Mouse (Mus musculus): Measurements from ENCODE around the gene Gdi1. TPM values are rescaled to one million over a fixed set of nuclear protein-coding genes. Genes with fewer than 3 reads are reported as not detected.
A peak's percentile ranks its signal among the peaks of the same experiment; 100 is the strongest.
"Not testable (repeated sequence)": the region's sequence is repeated elsewhere in the genome, so short reads cannot be mapped to it uniquely, and the experiment has no call there.

The Gdi1 gene
- total RNA-seq, 2 experiments from 2014 or later: 153 to 190 TPM

- DNase-seq (ENCODE audit: low spot score in 2 of 2): peak; percentile 31 to 48
Observed at GRCm38 (mm10) chrX:74328725-74329161, 23.9 kb downstream of the Gdi1 start, which contains the start of gene Plxna3. Gene Plxna3 (plus strand): TSS chrX:74329066.

DNA sequence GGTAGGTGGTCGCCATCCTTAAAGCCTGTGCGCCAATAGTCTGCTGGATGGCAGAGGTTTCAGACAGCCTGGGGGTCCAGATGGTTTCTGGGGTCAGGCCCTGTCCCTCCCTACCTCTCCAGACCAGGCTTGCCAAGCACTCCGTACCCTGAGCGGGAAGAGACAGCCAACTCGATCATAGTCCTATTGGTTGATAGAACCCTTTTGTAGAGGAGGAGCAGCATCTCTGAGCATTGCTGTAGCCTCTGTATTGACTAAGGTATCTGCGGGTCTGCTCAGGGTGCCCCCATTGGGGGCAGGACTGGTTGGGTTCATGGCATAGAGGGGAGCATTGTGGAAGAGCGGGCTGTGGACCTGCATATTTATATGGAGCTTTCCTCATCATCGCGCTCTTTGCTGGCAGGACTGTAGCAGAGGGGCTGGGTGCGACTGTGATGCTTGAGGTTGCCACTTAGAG, 24.4 kb downstream of the Gdi1 start:
- DNase-seq (ENCODE audit: low spot score in 2 of 2): no peak

DNA sequence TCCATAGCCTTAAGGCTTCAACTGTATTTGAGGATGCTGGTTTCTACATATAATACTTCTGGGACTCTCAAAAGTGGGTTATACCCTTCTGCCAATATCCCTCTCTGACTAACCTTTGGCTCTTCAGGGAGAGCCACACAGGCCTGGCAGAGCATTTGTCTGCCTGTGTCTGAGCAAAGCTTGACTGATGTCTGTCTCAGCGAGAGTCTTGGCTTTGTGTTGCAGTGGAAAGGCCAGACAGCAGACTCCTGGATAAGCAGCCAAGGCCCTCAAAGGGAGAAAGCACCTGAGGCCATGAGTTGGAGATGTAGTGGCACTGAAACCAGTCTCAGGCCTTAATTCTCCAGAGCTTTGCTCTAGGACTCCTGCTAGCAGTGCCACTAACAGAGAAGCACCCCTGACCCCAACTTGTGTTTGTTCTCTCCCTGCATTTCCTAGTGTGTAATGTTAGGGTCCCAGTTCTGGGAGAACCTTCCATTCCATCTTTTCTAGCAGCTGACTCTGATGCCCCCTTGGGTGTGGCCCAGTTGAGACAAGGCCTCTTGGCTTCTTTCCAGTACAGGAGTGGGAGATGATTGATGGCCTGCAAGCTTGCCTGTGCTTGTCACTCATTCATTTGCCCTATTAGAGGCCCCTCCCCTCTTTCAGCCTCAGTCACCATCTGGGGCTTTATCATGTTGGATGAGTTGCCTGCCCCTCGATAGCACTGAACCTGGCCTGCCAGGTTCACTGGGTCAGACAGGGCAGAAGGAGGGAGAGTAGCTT, 25.6 kb downstream of the Gdi1 start:
- DNase-seq (ENCODE audit: low spot score in 2 of 2): no peak

- DNase-seq (ENCODE audit: low spot score in 2 of 2): no peak
Observed at GRCm38 (mm10) chrX:74352645-74353466, 48.1 kb downstream of the Gdi1 start.

- peak; percentile 35 to 46 for DNase-seq (ENCODE audit: low spot score in 2 of 2)
Observed at GRCm38 (mm10) chrX:74353467-74353770, 48.6 kb downstream of the Gdi1 start, which contains the start of gene Lage3. Gene Lage3 (minus strand): TSS chrX:74353618.

DNA sequence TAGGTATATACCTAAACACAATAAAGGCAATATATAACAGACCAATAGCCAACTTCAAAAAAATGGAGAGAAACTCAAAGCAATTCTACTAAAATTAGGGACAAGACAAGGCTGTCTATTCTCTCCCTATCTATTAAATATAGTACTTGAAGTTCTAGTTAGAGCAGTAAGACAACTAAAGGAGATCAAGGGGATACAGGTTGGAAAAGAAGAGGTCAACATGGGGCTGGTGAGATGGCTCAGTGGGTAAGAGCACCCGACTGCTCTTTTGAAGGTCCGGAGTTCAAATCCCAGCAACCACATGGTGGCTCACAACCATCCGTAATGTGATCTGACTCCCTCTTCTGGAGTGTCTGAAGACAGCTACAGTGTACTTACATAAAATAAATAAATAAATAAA, 52.3 kb downstream of the Gdi1 start:
- DNase-seq (ENCODE audit: low spot score in 2 of 2): not testable (repeated sequence)

GRCm38 (mm10) chrX:74359171-74359570, 54.4 kb downstream of the Gdi1 start:
- DNase-seq (ENCODE audit: low spot score in 2 of 2): no peak

Small RNA genes lying within 50 kb of the gene (microRNA-seq; reads per million reads assigned to microRNA genes)
- gene Mir7091 (not detected), gene Mir7092 (not detected)

Other genes starting within 250 kb of the Gdi1 start
- gene Opn1mw, start 177.5 kb upstream of the Gdi1 start, total RNA-seq (2021): not detected
- gene Mecp2, start 169.6 kb upstream of the Gdi1 start, total RNA-seq (2021): 10 to 100 TPM; 41.1 to 45.1 TPM
- not detected for gene Tex28, start 137.2 kb upstream of the Gdi1 start, total RNA-seq (2021)
- gene Tktl1, start 127.7 kb upstream of the Gdi1 start, total RNA-seq (2021): not detected
- gene Flna, start 55.2 kb upstream of the Gdi1 start, total RNA-seq (2021): 100 to 1,000 TPM; 207 to 261 TPM
- 10 to 100 TPM; 46.9 to 51.7 TPM for gene Emd, start 50.3 kb upstream of the Gdi1 start, total RNA-seq (2021)
- gene Rpl10, start 34.2 kb upstream of the Gdi1 start, total RNA-seq (2021): 100 to 1,000 TPM; 472 to 522 TPM
- 100 to 1,000 TPM in 1 of 2 experiments, 10 to 100 TPM in 1; 95.2 to 102 TPM for gene Taz, start 23.1 kb upstream of the Gdi1 start, total RNA-seq (2021)
- 10 to 100 TPM; 13.5 to 16.4 TPM for gene Dnase1l1, start 22.7 kb upstream of the Gdi1 start, total RNA-seq (2021)
- gene Atp6ap1, start 7.9 kb upstream of the Gdi1 start, total RNA-seq (2021): 100 to 1,000 TPM; 135 to 140 TPM
- gene Fam50a, start 8.0 kb downstream of the Gdi1 start, total RNA-seq (2021): 10 to 100 TPM; 49.7 to 55.5 TPM
- 10 to 100 TPM; 17.4 to 22.7 TPM for gene Plxna3, start 24.1 kb downstream of the Gdi1 start, total RNA-seq (2021)
- 10 to 100 TPM; 64.0 to 74.8 TPM for gene Lage3, start 48.6 kb downstream of the Gdi1 start, total RNA-seq (2021)
- 10 to 100 TPM; 52.7 to 56.9 TPM for gene Ubl4a, start 68.2 kb downstream of the Gdi1 start, total RNA-seq (2021)
- 10 to 100 TPM; 13.7 to 17.5 TPM for gene Slc10a3, start 68.4 kb downstream of the Gdi1 start, total RNA-seq (2021)
- 10 to 100 TPM; 26.0 to 32.0 TPM for gene Fam3a, start 88.3 kb downstream of the Gdi1 start, total RNA-seq (2021)
- 10 to 100 TPM; 60.2 to 65.5 TPM for gene Ikbkg, start 88.3 kb downstream of the Gdi1 start, total RNA-seq (2021)
- 10 to 100 TPM; 84.9 to 86.2 TPM for gene G6pdx, start 124.2 kb downstream of the Gdi1 start, total RNA-seq (2021)
- gene Gm6880, start 176.4 kb downstream of the Gdi1 start, total RNA-seq (2021): not detected